ENCODE assay signal across 17 mouse cellular contexts in the genomic region with DNA sequence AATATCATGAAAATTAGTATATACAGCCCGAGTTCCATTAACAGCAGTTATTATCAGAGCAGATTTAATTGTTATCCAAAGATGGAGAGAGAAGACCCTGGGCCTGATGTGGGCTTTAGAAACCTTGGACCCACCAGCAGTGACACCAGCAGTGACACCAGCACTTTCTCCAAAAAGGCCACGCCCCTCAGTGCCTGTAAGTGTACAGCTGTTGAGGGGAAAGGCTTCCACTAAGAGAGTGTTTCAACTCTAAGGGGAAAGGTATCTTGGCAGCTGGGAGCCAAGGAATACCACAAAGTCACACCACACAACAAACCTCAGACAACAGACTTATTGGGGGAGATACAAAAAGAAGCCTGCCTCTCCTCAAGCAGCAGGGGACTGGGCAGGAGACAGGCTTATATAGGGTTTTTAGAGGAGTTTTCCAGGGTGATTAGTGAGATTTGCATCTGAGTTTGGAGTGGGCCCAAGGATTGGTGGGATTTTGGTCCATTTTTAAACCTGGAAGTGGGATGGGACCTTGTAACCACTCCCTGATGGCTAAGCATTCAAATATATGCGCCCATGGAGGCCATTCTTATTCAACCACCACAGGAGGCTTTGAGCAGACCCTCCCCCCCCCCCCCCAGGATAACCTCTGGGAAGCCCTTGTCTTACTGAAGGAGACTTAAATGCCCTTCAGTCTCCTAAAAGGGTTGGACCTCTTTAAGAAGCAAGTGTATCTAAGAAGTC. TPM values are rescaled to one million over a fixed set of nuclear protein-coding genes. Genes with fewer than 3 reads are reported as not detected.
"Had no signal": no experiment of that assay in that cellular context is flagged by ENCODE, and none has a peak within 500 bp of the region (broad histone marks: within the 10 kb centered on the region; RNA-seq: fewer than 3 reads in every experiment).

No protein-coding gene starts in this region.

- H3K36me3 ChIP-seq: heart, embryonic 12.5 days; hindbrain, embryonic 10.5 days; hindbrain, embryonic 12.5 days; intestine, embryonic 15.5 days; limb, embryonic 10.5 days; limb, embryonic 12.5 days; liver, embryonic 13.5 days had no signal

- DNase-seq: gastrocnemius, adult 2 months; gastrocnemius, postnatal 10 days; gastrocnemius, postnatal 25 days; kidney, adult 18-20 months; kidney, adult 8-10 months; liver, embryonic 13.5 days had no signal

- H3K27ac ChIP-seq: heart, embryonic 10.5 days; hindbrain, embryonic 10.5 days; hindbrain, embryonic 12.5 days; hindbrain, embryonic 14.5 days; intestine, embryonic 15.5 days; layer of hippocampus, adult 2 months; left cerebral cortex, adult 2 months; limb, embryonic 10.5 days; limb, embryonic 12.5 days; liver, embryonic 13.5 days had no signal

- H3K4me3 ChIP-seq: gastrocnemius, adult 2 months; heart, embryonic 10.5 days; heart, embryonic 12.5 days; hindbrain, embryonic 10.5 days; hindbrain, embryonic 12.5 days; intestine, embryonic 15.5 days; layer of hippocampus, adult 2 months; left cerebral cortex, adult 2 months; limb, embryonic 10.5 days; limb, embryonic 12.5 days; liver, embryonic 13.5 days had no signal

- H3K9me3 ChIP-seq: heart, embryonic 10.5 days; intestine, embryonic 15.5 days; limb, embryonic 10.5 days had no signal

- H3K27me3 ChIP-seq: heart, embryonic 12.5 days; hindbrain, embryonic 12.5 days; intestine, embryonic 15.5 days; limb, embryonic 12.5 days; liver, embryonic 13.5 days had no signal

- H3K9ac ChIP-seq: heart, embryonic 12.5 days; hindbrain, embryonic 12.5 days; hindbrain, embryonic 14.5 days; intestine, embryonic 15.5 days; limb, embryonic 12.5 days; liver, embryonic 13.5 days had no signal

RNA-seq across cellular contexts. Expression of a gene that starts 44.1 kb away (rescaled TPM):
- polyA plus RNA-seq: inflammation-experienced regulatory T-cells, adult 6 months; limb, embryonic 12.5 days had no signal
